Mouse (Mus musculus) bone marrow macrophage, adult 2 months (primary cell): ENCODE data around the gene Tkfc. TPM values are rescaled to one million over a fixed set of nuclear protein-coding genes. Genes with fewer than 3 reads are reported as not detected.
A peak's percentile ranks its signal among the peaks of the same experiment; 100 is the strongest.

Experiments
- H3K27ac ChIP-seq: 2 replicates; pipeline ENCODE4 v1.5.1; 2012; ENCODE audit warnings: low read depth, low read length; ENCODE audit not compliant: insufficient read depth
- H3K4me1 ChIP-seq: 2 replicates; pipeline ENCODE4 v1.6.1; 2012; ENCODE audit warnings: low read length; ENCODE audit not compliant: control insufficient read depth, insufficient read depth
- H3K4me3 ChIP-seq: 2 replicates; pipeline ENCODE4 v1.5.1; 2012; ENCODE audit warnings: mild to moderate bottlenecking, low read length, moderate library complexity; ENCODE audit not compliant: insufficient read depth
- CTCF ChIP-seq: IDR thresholded peaks from 2 replicates; pipeline ENCODE4 v1.5.1; 2012; ENCODE audit warnings: low read depth, mild to moderate bottlenecking, low read length, moderate library complexity
- POLR2A ChIP-seq: IDR thresholded peaks from 2 replicates; pipeline ENCODE4 v1.6.1; 2012; ENCODE audit warnings: mild to moderate bottlenecking, low read depth, low read length, borderline replicate concordance
- polyA plus RNA-seq: library from polyadenylated mRNA; stranded (reverse); fragments of >200 nt; gene quantifications from 2 replicates; pipeline ENCODE4 v1.2.4, GENCODE M21; 2012; ENCODE audit not compliant: missing spikeins, insufficient read depth, insufficient read length

Gene Tkfc
- polyA plus RNA-seq, 1 experiment, result 4.9 TPM

DNA sequence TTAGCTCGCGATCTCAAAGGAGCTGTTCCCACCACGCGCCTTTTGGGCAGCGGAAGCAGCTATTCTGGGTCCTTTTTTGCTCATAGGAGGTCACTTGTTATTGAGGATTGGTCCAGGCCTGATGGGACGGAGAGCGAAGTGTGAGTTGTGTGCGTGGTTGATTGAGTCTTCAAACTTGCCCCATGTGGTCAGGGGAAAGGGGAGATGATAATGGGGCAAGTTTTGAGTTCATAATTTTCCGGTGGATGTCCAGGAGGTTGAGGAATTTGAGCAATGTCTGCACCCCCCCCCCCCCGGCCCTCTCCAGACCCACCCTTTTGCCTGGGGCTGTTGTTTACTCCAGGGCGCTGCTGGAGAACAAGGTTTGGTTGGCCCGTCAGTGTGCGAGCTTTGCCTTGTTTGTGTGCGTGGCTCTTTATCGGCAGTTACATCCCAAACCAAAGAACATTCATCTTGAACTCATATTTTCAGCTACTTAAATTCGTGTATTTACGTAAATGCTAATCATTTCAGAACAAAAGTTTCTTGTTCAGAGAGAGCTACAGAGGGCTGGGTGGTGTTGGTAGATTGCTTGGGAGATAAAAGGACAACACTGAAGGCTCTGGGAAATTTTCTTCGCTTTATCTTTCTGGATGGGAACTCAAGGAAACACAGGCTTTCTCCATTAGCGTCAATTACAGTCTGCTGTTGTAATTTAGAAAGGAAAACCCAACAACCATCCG, 608 bp upstream of the Tkfc start:
- H3K4me1 ChIP-seq, result peaks cover 30% of the 10 kb centered on the region
- TF ChIP-seq POLR2A (no peak), CTCF (no peak)

DNA sequence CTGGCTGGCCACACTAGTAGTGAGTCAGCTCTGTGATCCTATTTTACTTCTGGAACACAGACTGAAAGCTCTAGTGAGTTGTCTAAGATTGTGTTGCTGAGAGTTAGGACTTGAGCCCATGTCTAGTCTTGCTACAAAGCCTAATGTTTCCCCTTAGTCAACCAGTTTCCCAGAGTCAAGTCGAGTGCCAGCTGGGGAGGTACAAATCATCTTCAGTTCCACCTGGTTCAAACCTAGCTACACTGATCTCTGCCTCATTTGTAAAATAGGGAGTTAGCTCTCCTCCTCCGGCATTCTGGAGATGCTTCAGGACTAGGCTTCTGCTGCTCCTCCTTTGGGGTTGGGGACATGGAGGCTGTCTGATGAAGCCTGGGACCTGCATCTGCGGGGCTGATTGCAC, 920 bp downstream of the Tkfc start:
- TF ChIP-seq POLR2A (no peak), CTCF (no peak)
- H3K27ac ChIP-seq, result peak overlapping the region; percentile 67
- peak overlapping the region; percentile 96 for H3K4me3 ChIP-seq
- H3K4me1 ChIP-seq, result peaks cover 31% of the 10 kb centered on the region

More for the DNA sequence above, 608 bp upstream of the Tkfc start:
- peak overlapping the region; percentile 74 for H3K27ac ChIP-seq
- H3K4me3 ChIP-seq, result peak overlapping the region; percentile 96

DNA sequence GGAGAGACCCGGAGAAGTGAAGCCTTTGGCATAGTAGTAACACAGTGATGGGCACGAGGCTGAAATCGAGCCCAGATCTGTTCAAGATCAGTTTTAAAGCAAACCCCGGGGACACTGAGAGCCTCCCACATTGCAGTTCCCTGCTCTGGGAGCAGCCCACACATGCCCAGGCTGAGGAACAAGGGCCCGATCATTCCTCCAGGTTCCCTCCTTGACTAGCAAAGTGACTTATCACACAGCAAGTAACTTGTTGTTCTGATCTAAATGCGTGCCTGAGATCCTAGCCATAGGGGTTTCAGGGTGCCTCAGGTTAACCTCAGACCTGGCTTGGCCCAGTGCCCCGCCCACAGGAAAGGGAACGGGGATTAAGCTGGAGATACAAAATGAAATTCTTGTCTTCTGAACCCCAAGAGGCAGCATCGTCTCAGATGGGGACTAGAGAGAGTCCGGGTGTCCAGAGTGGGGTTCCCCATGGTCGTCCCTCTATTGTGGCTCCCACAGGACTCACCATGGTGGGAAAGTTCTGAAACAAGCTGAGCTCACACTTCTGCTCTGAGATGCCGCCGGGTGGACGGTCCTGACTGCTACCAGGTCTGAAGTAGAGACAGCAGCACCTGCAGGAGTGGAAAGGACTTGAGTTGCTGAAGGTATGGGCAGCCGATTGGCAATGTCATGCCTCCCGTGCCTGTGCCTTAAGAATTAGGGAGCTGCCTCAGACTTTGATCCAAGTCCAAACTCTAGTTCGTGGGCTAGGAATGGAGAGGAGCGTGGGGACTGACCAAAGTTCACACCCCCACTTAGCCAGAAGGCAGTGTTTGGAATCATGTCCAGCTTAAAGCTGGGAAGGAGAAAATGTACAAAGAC, 1.6 kb downstream of the Tkfc start:
- TF ChIP-seq POLR2A, result no peak
- TF ChIP-seq CTCF, result no peak
- no peak overlapping the region for H3K4me3 ChIP-seq
- H3K27ac ChIP-seq, result no peak overlapping the region
- H3K4me1 ChIP-seq, result peaks cover 31% of the 10 kb centered on the region

DNA sequence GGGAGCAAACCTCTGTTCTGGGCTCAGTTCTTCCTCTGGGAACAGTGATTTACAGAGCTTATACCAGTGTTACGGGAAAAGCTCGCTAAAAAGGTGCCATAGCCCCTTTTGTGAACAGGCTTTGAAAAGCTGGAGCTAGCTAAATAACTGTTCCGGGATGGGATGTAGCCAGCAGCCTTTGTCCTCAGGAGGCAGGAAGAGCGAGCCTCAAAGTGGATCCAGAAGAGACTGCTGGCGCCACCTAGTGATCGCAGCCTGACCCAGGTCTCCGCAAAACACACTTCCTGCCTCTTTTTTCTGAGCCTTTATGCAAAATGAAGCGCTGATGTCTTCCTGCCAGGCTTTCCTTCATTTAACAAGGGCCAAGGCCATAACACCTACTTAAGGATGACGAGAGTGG, 2.7 kb downstream of the Tkfc start:
- Histone ChIP-seq H3K4me1 (peaks cover 29% of the 10 kb centered on the region), H3K27ac (peak overlapping the region; percentile 49), H3K4me3 (peak overlapping the region; percentile 33)
- TF ChIP-seq CTCF (peak; percentile 62), POLR2A (no peak)

GRCm38 (mm10) chr19:10602247-10602769, 3.1 kb downstream of the Tkfc start:
- peak overlapping the region; percentile 49 for H3K27ac ChIP-seq
- no peak for TF ChIP-seq POLR2A
- TF ChIP-seq CTCF, result no peak
- H3K4me3 ChIP-seq, result peak overlapping the region; percentile 33
- peaks cover 28% of the 10 kb centered on the region for H3K4me1 ChIP-seq

GRCm38 (mm10) chr19:10599648-10600047, 5.8 kb downstream of the Tkfc start:
- no peak overlapping the region for H3K4me3 ChIP-seq
- no peak overlapping the region for H3K27ac ChIP-seq
- TF ChIP-seq CTCF (no peak), POLR2A (no peak)
- H3K4me1 ChIP-seq, result peaks cover 21% of the 10 kb centered on the region

- H3K4me1 ChIP-seq, result peaks cover 16% of the 10 kb centered on the region
- H3K27ac ChIP-seq, result no peak overlapping the region
- TF ChIP-seq CTCF, result peak; percentile 46; the same call in 1 of the 2 replicates
- TF ChIP-seq POLR2A, result no peak
- no peak overlapping the region for H3K4me3 ChIP-seq
These were observed 7.3 kb downstream of the Tkfc start for GRCm38 (mm10) chr19:10598188-10598587.

DNA sequence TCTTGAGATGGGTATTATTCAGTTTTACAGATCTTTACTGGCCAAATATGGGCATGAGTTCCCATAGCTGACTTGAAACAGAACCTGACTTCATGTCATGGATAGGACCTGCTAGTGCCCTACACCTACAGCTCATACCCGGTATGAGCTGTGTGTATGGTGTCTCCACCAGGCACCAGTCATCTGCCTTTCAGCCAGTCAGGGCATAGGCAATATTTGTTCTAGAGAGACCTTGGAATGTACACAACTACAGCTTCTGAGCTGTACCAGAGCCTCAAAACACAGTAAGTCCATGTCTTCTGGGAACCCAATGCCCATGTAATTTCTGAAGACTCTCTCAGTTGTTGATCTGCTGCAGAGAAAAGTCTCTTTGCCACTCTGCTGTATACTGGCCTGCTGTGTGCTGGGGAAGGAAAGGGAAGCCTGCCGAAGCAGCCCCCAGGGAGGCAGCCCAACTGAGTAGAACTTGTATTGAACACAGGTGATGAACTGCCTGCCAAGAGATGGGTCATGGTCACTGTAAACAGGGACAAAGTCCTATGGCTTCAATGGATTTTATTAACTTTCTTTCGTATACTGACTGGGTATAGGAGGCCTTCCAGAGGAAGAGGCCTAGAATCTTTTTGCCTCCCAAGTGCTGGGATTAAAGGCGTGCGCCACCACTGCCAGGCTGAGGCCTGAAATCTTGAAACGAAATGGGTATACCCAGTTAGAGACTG, 13.6 kb downstream of the Tkfc start:
- peaks cover 9% of the 10 kb centered on the region for H3K4me1 ChIP-seq
- H3K4me3 ChIP-seq, result no peak overlapping the region
- no peak overlapping the region for H3K27ac ChIP-seq
- TF ChIP-seq POLR2A, result no peak
- no peak for TF ChIP-seq CTCF

DNA sequence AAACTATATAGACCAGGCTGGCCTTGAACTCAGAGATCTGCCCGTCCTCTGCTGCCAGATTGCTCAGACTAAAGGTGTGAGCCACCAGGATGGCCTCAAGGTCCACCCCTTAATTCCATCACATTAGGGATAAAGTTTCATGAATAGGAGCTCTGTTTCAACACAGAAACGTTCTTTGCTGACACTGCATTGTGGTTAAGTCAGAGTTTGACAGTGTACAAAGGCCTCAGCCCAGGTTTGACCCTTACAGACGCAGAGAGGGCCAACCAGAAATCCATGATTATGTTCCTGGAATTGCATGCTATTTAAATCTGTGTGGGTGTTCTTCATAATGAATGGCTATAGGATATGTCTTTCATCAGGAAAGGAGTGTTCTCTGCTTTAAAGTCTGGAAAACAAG, 15.2 kb downstream of the Tkfc start:
- no peak for TF ChIP-seq CTCF
- no peak for TF ChIP-seq POLR2A
- peaks cover 9% of the 10 kb centered on the region for H3K4me1 ChIP-seq
- H3K4me3 ChIP-seq, result no peak overlapping the region
- H3K27ac ChIP-seq, result no peak overlapping the region
